Mouse (Mus musculus): Measurements from ENCODE around the gene Nos1.

- TF ChIP-seq CTCF (IDR thresholded peaks at IDR 0.05; ENCODE audit: control insufficient read depth, insufficient read depth, low read length) (no peak), POLR2A (IDR thresholded peaks at IDR 0.05; ENCODE audit: borderline replicate concordance, control insufficient read depth, low read depth, low read length) (no peak)
Measured at GRCm38 (mm10) chr5:117916349-117916748, 135.5 kb downstream of the Nos1 start.
